Mouse (Mus musculus): ENCODE measurements around the gene Psmd3.
A peak's percentile ranks its signal among the peaks of the same experiment; 100 is the strongest.
"Not testable (repeated sequence)": the region's sequence is repeated elsewhere in the genome, so short reads cannot be mapped to it uniquely, and the experiment has no call there.

- peak; percentile 72 for TF ChIP-seq CTCF (IDR thresholded peaks at IDR 0.05)
- not testable (repeated sequence) for TF ChIP-seq EP300 (IDR thresholded peaks at IDR 0.05)
Observed at GRCm38 (mm10) chr11:98673136-98673535, 9.2 kb upstream of the Psmd3 start.

Measured in lung, postnatal 0 days (tissue).